Comparison of ENCODE assay signal across 14 mouse cellular contexts in the genomic region with DNA sequence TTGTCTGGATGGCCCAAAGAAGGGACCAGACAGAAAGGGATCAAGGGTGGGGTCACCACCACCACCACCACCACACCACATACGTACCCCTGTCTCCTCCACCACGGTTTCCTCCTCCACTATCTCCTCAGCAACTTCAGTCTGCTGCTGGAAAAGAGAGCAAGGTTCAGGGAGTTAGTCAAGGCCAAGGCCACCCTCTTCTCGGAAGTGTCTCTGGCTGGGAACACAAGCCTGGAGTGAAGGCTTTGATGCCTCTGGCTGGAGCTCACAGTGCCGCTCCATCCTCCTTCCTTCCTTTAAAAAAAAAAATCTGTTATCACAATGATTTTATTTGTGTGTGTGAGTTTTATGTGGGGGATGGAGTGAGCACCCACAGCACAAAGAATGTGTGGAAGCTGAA. TPM values are rescaled to one million over a fixed set of nuclear protein-coding genes. Genes with fewer than 3 reads are reported as not detected.
DNase-seq lines count a peak whose midpoint lies in the region; ATAC-seq and TF ChIP-seq lines count a peak whose summit lies in the region.
"Had no signal": no experiment of that assay in that cellular context is flagged by ENCODE, and none has a peak within 500 bp of the region (broad histone marks: within the 10 kb centered on the region; RNA-seq: fewer than 3 reads in every experiment).

No protein-coding gene starts in this region.

- H3K4me3 ChIP-seq in embryonic facial prominence, embryonic 15.5 days (replicated peaks): no peak overlapping the region
- no peak overlapping the region for H3K4me3 ChIP-seq in embryonic facial prominence, embryonic 10.5 days
- no peak overlapping the region for H3K4me3 ChIP-seq in intestine, embryonic 15.5 days (replicated peaks)
- no peak overlapping the region for H3K4me3 ChIP-seq in intestine, embryonic 16.5 days (ENCODE audit: low read length)
- H3K4me3 ChIP-seq in lung, embryonic 15.5 days: no peak overlapping the region
- H3K4me3 ChIP-seq in lung, adult 2 months (replicated peaks; ENCODE audit: extremely low read depth, low read depth, low read length): no peak overlapping the region
- no peak overlapping the region for H3K4me3 ChIP-seq in brown adipose tissue, adult 24 weeks (ENCODE audit: insufficient read depth, low read depth, low read length)
- H3K4me3 ChIP-seq: forebrain, embryonic 10.5 days had no signal

- no peak overlapping the region for H3K4me2 ChIP-seq in embryonic facial prominence, embryonic 15.5 days (replicated peaks)
- no peak overlapping the region for H3K4me2 ChIP-seq in intestine, embryonic 15.5 days (replicated peaks)
- H3K4me2 ChIP-seq in intestine, embryonic 16.5 days (ENCODE audit: low read depth, low read length): no peak overlapping the region
- no peak overlapping the region for H3K4me2 ChIP-seq in lung, embryonic 15.5 days

- no peak for ATAC-seq in embryonic facial prominence, embryonic 15.5 days (ENCODE audit: insufficient number of reproducible peaks, low FRiP score, low TSS enrichment, low read depth)
- ATAC-seq in intestine, embryonic 15.5 days: no peak
- ATAC-seq in intestine, embryonic 16.5 days: no peak
- ATAC-seq in lung, embryonic 15.5 days (ENCODE audit: borderline replicate concordance, extremely low read depth, low FRiP score, low TSS enrichment): no peak
- ATAC-seq: intestine, postnatal 0 days had no signal

- DNase-seq in embryonic facial prominence, embryonic 10.5 days (ENCODE audit: low spot score): no peak
- no peak for DNase-seq in lung, adult 2 months
- no peak for DNase-seq in frontal cortex, postnatal 10 days (ENCODE audit: low spot score in 2 of 2)
- DNase-seq: cerebellum, postnatal 10 days; lung, adult 18-20 months; midbrain, embryonic 14.5 days; spleen, adult 18-20 months had no signal

- H3K9ac ChIP-seq in embryonic facial prominence, embryonic 15.5 days: no peak overlapping the region
- no peak overlapping the region for H3K9ac ChIP-seq in intestine, embryonic 15.5 days
- H3K9ac ChIP-seq in intestine, embryonic 16.5 days (ENCODE audit: low read depth, low read length): no peak overlapping the region
- H3K9ac ChIP-seq in lung, embryonic 15.5 days: no peak overlapping the region

- no peak for TF ChIP-seq POLR2A in lung, adult 2 months (IDR thresholded peaks at IDR 0.05; ENCODE audit: borderline replicate concordance, extremely low read depth, low read depth, low read length)

- peaks cover 17% of the 10 kb centered on the region for H3K4me1 ChIP-seq in embryonic facial prominence, embryonic 15.5 days
- H3K4me1 ChIP-seq in embryonic facial prominence, embryonic 10.5 days: peaks cover 10% of the 10 kb centered on the region
- H3K4me1 ChIP-seq in intestine, embryonic 15.5 days (replicated peaks): 0 out of 2 replicates have a peak, but pooled peaks cover 2% of the 10 kb centered on the region
- peaks cover 6% of the 10 kb centered on the region for H3K4me1 ChIP-seq in intestine, embryonic 16.5 days (ENCODE audit: control insufficient read depth, insufficient read depth, low read length)
- peaks cover 28% of the 10 kb centered on the region for H3K4me1 ChIP-seq in lung, embryonic 15.5 days
- peaks cover 22% of the 10 kb centered on the region for H3K4me1 ChIP-seq in lung, adult 2 months (ENCODE audit: control insufficient read depth, insufficient read depth, low read length)
- peaks cover 52% of the 10 kb centered on the region for H3K4me1 ChIP-seq in brown adipose tissue, adult 24 weeks (ENCODE audit: control insufficient read depth, insufficient read depth, insufficient read length, low read length)

- 87% methylated on average over 4 of the region's 4 CpGs for WGBS in embryonic facial prominence, embryonic 15.5 days
- WGBS in embryonic facial prominence, embryonic 10.5 days: 95% methylated on average over 4 of the region's 4 CpGs
- WGBS in intestine, embryonic 15.5 days: 83% methylated on average over 4 of the region's 4 CpGs
- 92% methylated on average over 4 of the region's 4 CpGs for WGBS in intestine, embryonic 16.5 days
- WGBS in lung, embryonic 15.5 days: 88% methylated on average over 4 of the region's 4 CpGs
- 54% methylated on average over 4 of the region's 4 CpGs for WGBS in lung, adult 2 months

- no peak for TF ChIP-seq CTCF in lung, adult 2 months (IDR thresholded peaks at IDR 0.05; ENCODE audit: insufficient read depth, low read length)

- peaks cover 87% of the 10 kb centered on the region for H3K36me3 ChIP-seq in embryonic facial prominence, embryonic 15.5 days
- H3K36me3 ChIP-seq in embryonic facial prominence, embryonic 10.5 days (replicated peaks): peaks cover 86% of the 10 kb centered on the region
- peaks cover 25% of the 10 kb centered on the region; the same call in 1 of the 2 replicates for H3K36me3 ChIP-seq in intestine, embryonic 15.5 days
- peaks cover 14% of the 10 kb centered on the region for H3K36me3 ChIP-seq in intestine, embryonic 16.5 days (ENCODE audit: control insufficient read depth, insufficient read depth, low read length)
- peaks cover 82% of the 10 kb centered on the region for H3K36me3 ChIP-seq in lung, embryonic 15.5 days

- peak overlapping the region; percentile 2; the same call in 1 of the 2 replicates for H3K27ac ChIP-seq in embryonic facial prominence, embryonic 15.5 days (replicated peaks)
- no peak overlapping the region for H3K27ac ChIP-seq in embryonic facial prominence, embryonic 10.5 days (replicated peaks)
- H3K27ac ChIP-seq in intestine, embryonic 15.5 days: 0 out of 2 replicates have a peak overlapping the region, but pooled peaks have one; percentile 11
- H3K27ac ChIP-seq in intestine, embryonic 16.5 days (ENCODE audit: low read length): no peak overlapping the region; the same call in 1 of the 2 replicates
- H3K27ac ChIP-seq in lung, embryonic 15.5 days: peak overlapping the region; percentile 68
- peak overlapping the region; percentile 99 for H3K27ac ChIP-seq in brown adipose tissue, adult 24 weeks (replicated peaks; ENCODE audit: low read depth, low read length)
- H3K27ac ChIP-seq: forebrain, embryonic 10.5 days had no signal

- no peaks in the 10 kb centered on the region for H3K9me3 ChIP-seq in embryonic facial prominence, embryonic 15.5 days (replicated peaks)
- H3K9me3 ChIP-seq in embryonic facial prominence, embryonic 10.5 days: peaks cover 6% of the 10 kb centered on the region; the same call in 1 of the 2 replicates
- H3K9me3 ChIP-seq in intestine, embryonic 15.5 days: no peaks in the 10 kb centered on the region
- H3K9me3 ChIP-seq in intestine, embryonic 16.5 days (ENCODE audit: control insufficient read depth, low read length): no peaks in the 10 kb centered on the region
- no peaks in the 10 kb centered on the region for H3K9me3 ChIP-seq in lung, embryonic 15.5 days
- H3K9me3 ChIP-seq: forebrain, embryonic 10.5 days had no signal

- no peaks in the 10 kb centered on the region for H3K27me3 ChIP-seq in embryonic facial prominence, embryonic 15.5 days
- H3K27me3 ChIP-seq in embryonic facial prominence, embryonic 10.5 days (replicated peaks; ENCODE audit: low read depth, poor library complexity, severe bottlenecking): no peaks in the 10 kb centered on the region
- H3K27me3 ChIP-seq in intestine, embryonic 15.5 days (replicated peaks): no peaks in the 10 kb centered on the region
- no peaks in the 10 kb centered on the region for H3K27me3 ChIP-seq in intestine, embryonic 16.5 days (replicated peaks; ENCODE audit: control insufficient read depth, insufficient read depth, low read length)
- H3K27me3 ChIP-seq in lung, embryonic 15.5 days: no peaks in the 10 kb centered on the region

RNA-seq across cellular contexts. Expression of a gene that starts 15.8 kb away (rescaled TPM):
- 3,074 and 3,219 TPM in 2 replicates for polyA plus RNA-seq in embryonic facial prominence, embryonic 15.5 days (2015; fragmentation: Nextera tagmentation; extraction: Ambion mirVana)
- polyA plus RNA-seq in embryonic facial prominence, embryonic 10.5 days (2016; fragmentation: Nextera tagmentation; extraction: Ambion mirVana): 269 and 310 TPM in 2 replicates
- polyA plus RNA-seq in intestine, embryonic 15.5 days (2015; fragmentation: Nextera tagmentation; extraction: Ambion mirVana): 1,532 and 1,545 TPM in 2 replicates
- polyA plus RNA-seq in intestine, embryonic 16.5 days (2015; fragmentation: Nextera tagmentation; extraction: Ambion mirVana): 1,500 and 1,563 TPM in 2 replicates
- polyA plus RNA-seq in lung, embryonic 15.5 days (2015; fragmentation: Nextera tagmentation; extraction: Ambion mirVana): 1,944 and 2,059 TPM in 2 replicates
- 2,531 and 3,134 TPM in 2 replicates for polyA plus RNA-seq in lung, adult 2 months (2012; rRNA removed)
- polyA plus RNA-seq in brown adipose tissue, adult 24 weeks (2012; ENCODE audit: insufficient read depth, insufficient read length, missing spikeins): 730 and 804 TPM in 2 replicates

RNA-seq across cellular contexts. Expression of a gene that starts 53.9 kb away (rescaled TPM):
- 487 and 541 TPM in 2 replicates for polyA plus RNA-seq in embryonic facial prominence, embryonic 15.5 days (2015; fragmentation: Nextera tagmentation; extraction: Ambion mirVana)
- 266 and 285 TPM in 2 replicates for polyA plus RNA-seq in embryonic facial prominence, embryonic 10.5 days (2016; fragmentation: Nextera tagmentation; extraction: Ambion mirVana)
- polyA plus RNA-seq in intestine, embryonic 15.5 days (2015; fragmentation: Nextera tagmentation; extraction: Ambion mirVana): 370 and 402 TPM in 2 replicates
- 408 and 413 TPM in 2 replicates for polyA plus RNA-seq in intestine, embryonic 16.5 days (2015; fragmentation: Nextera tagmentation; extraction: Ambion mirVana)
- 531 and 546 TPM in 2 replicates for polyA plus RNA-seq in lung, embryonic 15.5 days (2015; fragmentation: Nextera tagmentation; extraction: Ambion mirVana)
- polyA plus RNA-seq in lung, adult 2 months (2012; rRNA removed): 243 and 337 TPM in 2 replicates
- polyA plus RNA-seq in brown adipose tissue, adult 24 weeks (2012; ENCODE audit: insufficient read depth, insufficient read length, missing spikeins): 386 and 509 TPM in 2 replicates

Comparison
In these comparisons a context has a peak if more than half of its experiments do, and no peak if none do; other contexts are left out.
1. H3K27ac ChIP-seq: peak in embryonic facial prominence, embryonic 15.5 days (single experiment), intestine, embryonic 15.5 days (single experiment), lung, embryonic 15.5 days (single experiment) and brown adipose tissue, adult 24 weeks (single experiment); none in embryonic facial prominence, embryonic 10.5 days (single experiment) and intestine, embryonic 16.5 days (single experiment).